Mouse (Mus musculus): Measurements from ENCODE around the gene L3mbtl3. TPM values are rescaled to one million over a fixed set of nuclear protein-coding genes. Genes with fewer than 3 reads are reported as not detected.

L3mbtl3 gene
- polyA plus RNA-seq, 1 experiment from 2014 or later, result 1.4 TPM

- Histone ChIP-seq H3K27me3 (ENCODE audit: control insufficient read depth, insufficient read depth, low read depth, low read length) (peaks cover 34% of the 10 kb centered on the region), H3K4me2 (ENCODE audit: low read depth, low read length) (peak overlapping the region; percentile 74), H3K4me1 (ENCODE audit: control insufficient read depth, low read depth, low read length) (peaks cover 2% of the 10 kb centered on the region; the same call in 1 of the 2 replicates), H3K9ac (ENCODE audit: low read depth, low read length) (peak overlapping the region; percentile 65), H3K4me3 (ENCODE audit: low read depth, low read length) (peak overlapping the region; percentile 73), H3K9me3 (replicated peaks; ENCODE audit: control insufficient read depth, low read length) (no peaks in the 10 kb centered on the region), H3K36me3 (ENCODE audit: control insufficient read depth, insufficient read depth) (no peaks in the 10 kb centered on the region), H3K27ac (ENCODE audit: low read length) (peak overlapping the region; percentile 37; the same call in 1 of the 2 replicates)
- no peak for ATAC-seq (ENCODE audit: low read depth)
- under 1% methylated on average over 51 of the region's 51 CpGs for WGBS (ENCODE audit: insufficient replicate concordance)
These were observed 2.5 kb downstream of the L3mbtl3 start for GRCm38 (mm10) chr10:26372940-26373931.

- Histone ChIP-seq H3K27me3 (ENCODE audit: control insufficient read depth, insufficient read depth, low read depth, low read length) (peaks cover 31% of the 10 kb centered on the region), H3K4me2 (ENCODE audit: low read depth, low read length) (no peak overlapping the region), H3K27ac (ENCODE audit: low read length) (no peak overlapping the region), H3K36me3 (ENCODE audit: control insufficient read depth, insufficient read depth) (no peaks in the 10 kb centered on the region), H3K4me1 (ENCODE audit: control insufficient read depth, low read depth, low read length) (peaks cover under 1% of the 10 kb centered on the region; the same call in 1 of the 2 replicates), H3K4me3 (ENCODE audit: low read depth, low read length) (no peak overlapping the region), H3K9ac (ENCODE audit: low read depth, low read length) (no peak overlapping the region), H3K9me3 (replicated peaks; ENCODE audit: control insufficient read depth, low read length) (no peaks in the 10 kb centered on the region)
- ATAC-seq (ENCODE audit: low read depth), result no peak
- WGBS (ENCODE audit: insufficient replicate concordance), result 73% methylated on average over 7 of the region's 7 CpGs
These were observed 4.4 kb downstream of the L3mbtl3 start for GRCm38 (mm10) chr10:26371416-26371815.

- no peak overlapping the region for H3K4me3 ChIP-seq (ENCODE audit: low read depth, low read length)
- no peak overlapping the region for H3K9ac ChIP-seq (ENCODE audit: low read depth, low read length)
- no peaks in the 10 kb centered on the region for H3K4me1 ChIP-seq (ENCODE audit: control insufficient read depth, low read depth, low read length)
- no peaks in the 10 kb centered on the region for H3K27me3 ChIP-seq (ENCODE audit: control insufficient read depth, insufficient read depth, low read depth, low read length)
- no peaks in the 10 kb centered on the region for H3K36me3 ChIP-seq (ENCODE audit: control insufficient read depth, insufficient read depth)
- H3K27ac ChIP-seq (ENCODE audit: low read length), result no peak overlapping the region
- H3K9me3 ChIP-seq (replicated peaks; ENCODE audit: control insufficient read depth, low read length), result no peaks in the 10 kb centered on the region
- 40% methylated on average over 2 of the region's 2 CpGs for WGBS (ENCODE audit: insufficient replicate concordance)
- no peak overlapping the region for H3K4me2 ChIP-seq (ENCODE audit: low read depth, low read length)
- no peak for ATAC-seq (ENCODE audit: low read depth)
These were observed 10.8 kb downstream of the L3mbtl3 start for GRCm38 (mm10) chr10:26364942-26365341.

GRCm38 (mm10) chr10:26364326-26364856 lies 11.4 kb downstream of the L3mbtl3 start:
- no peaks in the 10 kb centered on the region for H3K4me1 ChIP-seq (ENCODE audit: control insufficient read depth, low read depth, low read length)
- WGBS (ENCODE audit: insufficient replicate concordance), result 39% methylated on average over 8 of the region's 8 CpGs
- H3K27ac ChIP-seq (ENCODE audit: low read length), result no peak overlapping the region
- no peak for ATAC-seq (ENCODE audit: low read depth)
- no peaks in the 10 kb centered on the region for H3K36me3 ChIP-seq (ENCODE audit: control insufficient read depth, insufficient read depth)
- no peaks in the 10 kb centered on the region for H3K9me3 ChIP-seq (replicated peaks; ENCODE audit: control insufficient read depth, low read length)
- H3K4me2 ChIP-seq (ENCODE audit: low read depth, low read length), result no peak overlapping the region
- H3K9ac ChIP-seq (ENCODE audit: low read depth, low read length), result no peak overlapping the region
- no peak overlapping the region for H3K4me3 ChIP-seq (ENCODE audit: low read depth, low read length)
- H3K27me3 ChIP-seq (ENCODE audit: control insufficient read depth, insufficient read depth, low read depth, low read length), result no peaks in the 10 kb centered on the region

- H3K9me3 ChIP-seq (replicated peaks; ENCODE audit: control insufficient read depth, low read length), result no peaks in the 10 kb centered on the region
- H3K4me3 ChIP-seq (ENCODE audit: low read depth, low read length), result no peak overlapping the region
- 55% methylated on average over 3 of the region's 3 CpGs for WGBS (ENCODE audit: insufficient replicate concordance)
- H3K4me2 ChIP-seq (ENCODE audit: low read depth, low read length), result no peak overlapping the region
- no peaks in the 10 kb centered on the region for H3K4me1 ChIP-seq (ENCODE audit: control insufficient read depth, low read depth, low read length)
- no peak for ATAC-seq (ENCODE audit: low read depth)
- no peak overlapping the region for H3K9ac ChIP-seq (ENCODE audit: low read depth, low read length)
- H3K27me3 ChIP-seq (ENCODE audit: control insufficient read depth, insufficient read depth, low read depth, low read length), result no peaks in the 10 kb centered on the region
- H3K27ac ChIP-seq (ENCODE audit: low read length), result no peak overlapping the region
- H3K36me3 ChIP-seq (ENCODE audit: control insufficient read depth, insufficient read depth), result no peaks in the 10 kb centered on the region
These were observed 12.2 kb downstream of the L3mbtl3 start for GRCm38 (mm10) chr10:26363605-26364004.

- H3K36me3 ChIP-seq (ENCODE audit: control insufficient read depth, insufficient read depth), result no peaks in the 10 kb centered on the region
- no peak for ATAC-seq (ENCODE audit: low read depth)
- no peaks in the 10 kb centered on the region for H3K27me3 ChIP-seq (ENCODE audit: control insufficient read depth, insufficient read depth, low read depth, low read length)
- no peak overlapping the region for H3K9ac ChIP-seq (ENCODE audit: low read depth, low read length)
- no peak overlapping the region for H3K4me2 ChIP-seq (ENCODE audit: low read depth, low read length)
- WGBS (ENCODE audit: insufficient replicate concordance), result 40% methylated on average over 6 of the region's 6 CpGs
- no peaks in the 10 kb centered on the region for H3K9me3 ChIP-seq (replicated peaks; ENCODE audit: control insufficient read depth, low read length)
- H3K4me1 ChIP-seq (ENCODE audit: control insufficient read depth, low read depth, low read length), result no peaks in the 10 kb centered on the region
- no peak overlapping the region for H3K27ac ChIP-seq (ENCODE audit: low read length)
- H3K4me3 ChIP-seq (ENCODE audit: low read depth, low read length), result no peak overlapping the region
These were observed 17.0 kb downstream of the L3mbtl3 start for GRCm38 (mm10) chr10:26358798-26359197.

- 70% methylated on average over 5 of the region's 5 CpGs for WGBS (ENCODE audit: insufficient replicate concordance)
- Histone ChIP-seq H3K27me3 (ENCODE audit: control insufficient read depth, insufficient read depth, low read depth, low read length) (no peaks in the 10 kb centered on the region), H3K36me3 (ENCODE audit: control insufficient read depth, insufficient read depth) (no peaks in the 10 kb centered on the region), H3K4me3 (ENCODE audit: low read depth, low read length) (no peak overlapping the region), H3K9ac (ENCODE audit: low read depth, low read length) (no peak overlapping the region), H3K9me3 (replicated peaks; ENCODE audit: control insufficient read depth, low read length) (no peaks in the 10 kb centered on the region), H3K4me2 (ENCODE audit: low read depth, low read length) (no peak overlapping the region), H3K27ac (ENCODE audit: low read length) (no peak overlapping the region), H3K4me1 (ENCODE audit: control insufficient read depth, low read depth, low read length) (no peaks in the 10 kb centered on the region)
- no peak for ATAC-seq (ENCODE audit: low read depth)
These were observed 17.5 kb downstream of the L3mbtl3 start for GRCm38 (mm10) chr10:26358231-26358630.

GRCm38 (mm10) chr10:26353781-26354180 lies 22.0 kb downstream of the L3mbtl3 start:
- H3K27ac ChIP-seq (ENCODE audit: low read length), result no peak overlapping the region
- 70% methylated on average over 4 of the region's 4 CpGs for WGBS (ENCODE audit: insufficient replicate concordance)
- H3K9me3 ChIP-seq (replicated peaks; ENCODE audit: control insufficient read depth, low read length), result no peaks in the 10 kb centered on the region
- no peaks in the 10 kb centered on the region for H3K36me3 ChIP-seq (ENCODE audit: control insufficient read depth, insufficient read depth)
- H3K27me3 ChIP-seq (ENCODE audit: control insufficient read depth, insufficient read depth, low read depth, low read length), result no peaks in the 10 kb centered on the region
- H3K4me3 ChIP-seq (ENCODE audit: low read depth, low read length), result no peak overlapping the region
- no peak for ATAC-seq (ENCODE audit: low read depth)
- H3K9ac ChIP-seq (ENCODE audit: low read depth, low read length), result no peak overlapping the region
- no peaks in the 10 kb centered on the region for H3K4me1 ChIP-seq (ENCODE audit: control insufficient read depth, low read depth, low read length)
- H3K4me2 ChIP-seq (ENCODE audit: low read depth, low read length), result no peak overlapping the region
